Mouse (Mus musculus): ENCODE results near the gene Hnrnpa3.
"Not testable (repeated sequence)": the region's sequence is repeated elsewhere in the genome, so short reads cannot be mapped to it uniquely, and the experiment has no call there.

The Hnrnpa3 gene

DNA sequence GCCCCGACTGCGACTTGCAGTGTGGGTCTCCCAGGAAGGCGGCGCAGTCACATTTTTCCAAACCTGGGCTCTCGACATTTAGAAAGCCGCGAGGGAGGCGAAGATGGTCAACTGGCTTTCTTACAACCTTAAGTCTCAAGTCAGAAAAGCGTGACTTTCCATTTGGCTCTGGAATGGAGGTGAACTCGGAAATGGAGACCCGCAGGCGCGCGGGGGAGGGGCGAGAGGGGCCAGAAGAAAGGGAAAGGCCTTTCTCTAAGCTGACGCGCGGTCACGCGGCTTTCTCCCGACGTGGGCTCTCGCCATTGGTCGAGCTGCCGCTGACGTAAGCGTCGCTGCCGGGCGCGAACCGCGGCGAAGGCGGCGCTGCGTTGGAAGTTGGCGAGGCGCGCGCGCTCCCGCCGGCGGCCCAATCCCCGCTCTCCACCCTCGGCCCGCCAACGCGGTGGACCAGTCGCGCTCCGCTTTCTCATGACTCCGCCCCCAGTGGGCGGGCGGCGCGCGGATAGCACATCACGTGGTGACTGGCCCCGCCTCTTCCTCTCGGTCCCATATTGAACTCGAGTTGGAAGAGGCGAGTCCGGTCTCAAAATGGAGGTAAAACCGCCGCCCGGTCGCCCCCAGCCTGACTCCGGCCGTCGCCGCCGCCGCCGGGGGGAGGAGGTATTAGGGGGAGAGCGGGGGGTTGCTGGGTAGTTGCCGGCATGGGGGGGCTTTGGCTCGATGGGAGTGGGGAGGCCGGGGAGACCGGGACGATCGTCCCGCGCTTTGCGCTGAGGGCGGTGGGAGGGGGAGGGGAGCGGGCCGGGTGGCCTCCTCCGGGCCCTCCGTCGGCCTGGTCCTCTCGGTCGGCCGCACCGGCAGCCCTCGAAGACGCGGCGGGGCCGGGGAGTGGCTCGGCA lies at the start of gene Hnrnpa3:
Gene Hnrnpa3 (plus strand): TSS at position 535 of the 902 bp plus-strand sequence.
- DNase-seq (ENCODE audit: low spot score in 2 of 2): peak; percentile 98 to 100

DNA sequence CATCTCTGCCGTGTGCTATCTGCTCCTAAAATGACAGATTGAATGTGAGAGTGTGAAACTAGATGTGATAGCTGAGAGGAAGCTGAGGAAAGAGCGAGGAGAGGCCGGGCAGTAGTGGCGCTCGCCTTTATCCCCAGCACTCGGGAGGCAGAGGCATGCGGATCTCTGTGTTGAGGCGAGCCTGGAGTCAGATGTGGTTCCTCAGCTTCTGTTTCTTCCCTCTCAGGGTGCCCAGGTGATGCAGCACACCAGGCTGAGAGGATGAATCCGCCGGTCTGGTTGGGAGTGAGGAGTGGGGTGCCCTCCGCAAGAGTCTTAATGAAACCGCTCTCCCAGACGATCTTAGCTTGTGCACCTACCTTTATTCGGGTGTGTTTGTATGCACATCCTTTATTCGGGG lies 49.1 kb upstream of the Hnrnpa3 start:
- DNase-seq (ENCODE audit: low spot score in 2 of 2): no peak

DNA sequence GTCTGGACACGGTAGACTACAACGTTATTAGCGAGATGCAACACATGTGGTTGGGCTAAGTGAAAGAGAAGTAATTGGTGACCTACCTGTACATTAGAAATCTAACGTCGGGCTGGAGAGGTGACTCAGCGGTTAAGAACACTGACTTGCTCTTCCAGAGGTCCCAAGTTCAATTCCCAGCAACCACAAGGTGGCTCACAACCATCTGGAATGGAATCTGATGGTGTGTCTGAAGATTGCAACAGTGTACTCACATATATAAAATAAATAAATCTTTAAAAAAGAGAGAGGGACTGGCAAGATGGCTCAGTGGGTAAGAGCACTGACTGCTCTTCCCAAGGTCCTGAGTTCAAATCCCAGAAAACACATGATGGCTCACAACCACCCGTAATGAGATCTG lies 48.5 kb upstream of the Hnrnpa3 start:
- DNase-seq (ENCODE audit: low spot score in 2 of 2): not testable (repeated sequence)

DNA sequence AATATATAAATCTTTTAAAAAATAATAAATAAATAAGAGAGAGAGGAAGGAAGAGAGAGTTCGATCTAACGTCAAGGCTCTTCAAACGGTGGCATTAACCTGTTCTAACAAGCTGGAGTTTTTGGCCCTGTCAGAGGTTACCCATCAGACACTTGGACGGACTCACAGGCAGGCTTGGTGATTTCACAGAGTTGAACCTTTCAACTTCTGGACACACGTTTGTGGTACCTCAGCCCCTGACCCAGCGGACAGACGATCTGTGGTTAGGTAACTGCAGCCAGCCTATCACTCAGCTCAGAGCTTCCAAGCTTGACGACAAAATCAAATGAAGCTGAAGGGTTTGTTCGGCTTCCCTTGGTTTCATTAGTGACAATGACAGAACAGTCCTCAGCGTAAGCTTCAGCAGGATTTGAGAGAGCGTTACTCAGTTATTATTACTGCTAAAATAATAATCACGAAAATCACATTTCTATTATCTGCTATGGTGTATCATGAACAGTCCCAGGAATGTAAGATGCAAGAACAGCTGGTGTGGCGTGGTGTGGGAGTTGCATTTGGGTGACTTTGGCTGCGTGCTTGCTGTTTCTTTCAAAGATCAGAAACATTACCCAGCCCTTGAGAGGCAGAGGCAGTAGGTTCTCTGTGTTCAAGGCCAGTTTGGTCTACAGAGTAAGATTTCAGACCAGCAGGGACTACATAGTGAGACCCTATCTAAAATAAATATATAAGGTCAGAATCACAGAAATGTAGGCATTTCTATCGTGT lies 47.8 kb upstream of the Hnrnpa3 start:
- no peak for DNase-seq (ENCODE audit: low spot score in 2 of 2)

DNA sequence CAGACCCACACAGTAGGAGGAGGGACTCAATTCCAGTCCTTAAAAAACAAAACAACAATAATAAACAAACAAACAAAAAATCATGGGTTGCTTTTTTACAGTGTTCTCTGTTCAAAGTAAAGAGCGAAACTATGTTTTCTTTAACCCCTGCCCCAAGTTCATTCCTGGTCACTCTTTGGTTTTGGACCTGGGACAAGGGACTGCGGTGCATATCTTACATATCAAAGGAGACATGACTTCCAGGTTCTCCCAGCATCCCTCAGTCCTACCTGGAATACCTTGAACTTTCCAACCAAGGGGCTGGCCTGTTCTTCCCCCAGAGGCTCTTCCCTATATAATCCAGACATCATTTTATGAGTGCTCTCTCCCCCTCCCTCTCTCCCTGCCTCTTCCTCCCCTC lies 47.1 kb upstream of the Hnrnpa3 start:
- DNase-seq (ENCODE audit: low spot score in 2 of 2): no peak

DNA sequence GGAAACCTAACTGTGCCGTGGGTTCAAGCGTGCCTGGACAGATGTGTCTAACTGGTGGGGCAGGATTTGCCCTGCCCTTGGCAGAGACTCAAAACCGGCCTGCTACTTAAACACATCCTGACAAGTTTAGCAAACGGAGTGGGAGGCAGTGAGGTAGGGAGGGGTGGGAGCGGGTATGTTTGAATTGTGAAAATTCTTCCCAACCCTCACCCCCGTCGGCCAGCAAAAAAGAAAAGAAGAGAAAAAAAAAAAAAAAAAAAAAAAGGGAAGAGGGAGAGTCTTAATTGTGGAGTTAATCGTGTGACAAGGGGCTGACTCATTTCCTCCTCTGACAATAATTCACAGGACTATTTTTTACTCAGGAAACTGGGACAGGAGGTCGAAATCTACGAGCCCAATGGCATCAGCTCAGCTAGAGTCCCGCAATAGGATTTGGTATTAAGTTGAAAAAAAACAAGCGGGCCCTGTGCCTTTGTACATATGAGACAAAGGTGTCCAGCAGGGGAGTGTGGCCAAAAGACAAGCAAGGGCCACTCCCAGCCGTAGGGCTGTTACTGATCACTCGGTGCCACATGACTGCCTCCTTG lies 46.0 kb upstream of the Hnrnpa3 start:
- DNase-seq (ENCODE audit: low spot score in 2 of 2): peak; percentile 67 to 68

DNA sequence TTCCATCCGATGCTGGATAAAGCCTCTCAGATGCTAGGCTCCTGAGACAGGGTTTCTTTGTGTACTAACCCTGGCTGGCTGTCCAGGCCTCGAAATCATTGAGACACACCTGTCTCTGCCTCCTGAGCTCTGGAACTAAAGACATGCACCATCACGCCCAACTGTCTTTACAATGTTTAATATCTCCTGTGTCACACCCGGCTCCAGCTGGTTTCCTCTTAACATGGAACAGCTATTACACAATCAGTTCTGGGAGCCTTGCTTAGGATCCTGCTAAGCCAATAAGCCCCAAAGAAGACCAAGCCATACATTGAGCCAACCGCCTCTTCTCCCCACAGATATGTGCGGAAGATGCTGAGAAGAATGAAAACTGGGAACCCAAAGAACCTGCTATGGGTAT lies 44.5 kb upstream of the Hnrnpa3 start:
- no peak for DNase-seq (ENCODE audit: low spot score in 2 of 2)

DNA sequence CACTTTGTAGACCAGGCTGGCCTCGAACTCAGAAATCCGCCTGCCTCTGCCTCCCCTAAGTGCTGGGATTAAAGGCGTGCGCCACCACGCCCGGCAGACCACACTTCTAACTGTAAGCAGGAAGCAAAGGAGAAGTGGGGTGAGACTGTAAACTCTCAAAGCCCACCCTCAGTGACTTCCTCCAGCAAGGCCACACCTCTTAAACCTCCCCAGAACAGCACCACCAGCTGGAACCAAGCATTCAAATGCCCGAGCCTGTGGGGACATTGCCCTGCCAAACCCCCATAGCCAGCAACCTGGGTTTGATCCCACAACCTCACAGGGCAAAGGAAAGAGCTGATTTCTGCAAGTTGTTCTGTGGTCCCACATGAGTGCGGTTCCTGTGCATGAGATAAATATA lies 42.1 kb upstream of the Hnrnpa3 start:
- no peak for DNase-seq (ENCODE audit: low spot score in 2 of 2)

DNA sequence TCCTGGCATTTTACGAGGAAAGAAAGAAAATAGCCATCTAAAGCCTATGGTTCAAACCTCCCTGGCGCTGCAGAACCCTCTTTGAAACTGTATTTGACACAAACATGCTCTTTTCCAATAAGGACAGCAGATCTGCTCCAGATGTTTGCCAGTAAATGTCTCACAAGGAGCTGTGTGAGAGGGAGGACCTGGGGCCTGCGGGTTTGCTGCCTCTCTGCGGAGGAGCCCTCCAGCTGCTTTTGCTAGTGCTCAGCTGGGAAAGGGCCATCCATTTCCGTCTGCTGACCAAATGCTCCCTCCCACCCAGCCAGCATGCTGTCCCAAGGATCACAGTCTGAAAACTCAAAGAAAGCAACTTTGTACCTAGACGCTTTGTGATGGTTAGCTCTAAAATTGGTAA lies 40.3 kb upstream of the Hnrnpa3 start:
- DNase-seq (ENCODE audit: low spot score in 2 of 2): no peak

DNA sequence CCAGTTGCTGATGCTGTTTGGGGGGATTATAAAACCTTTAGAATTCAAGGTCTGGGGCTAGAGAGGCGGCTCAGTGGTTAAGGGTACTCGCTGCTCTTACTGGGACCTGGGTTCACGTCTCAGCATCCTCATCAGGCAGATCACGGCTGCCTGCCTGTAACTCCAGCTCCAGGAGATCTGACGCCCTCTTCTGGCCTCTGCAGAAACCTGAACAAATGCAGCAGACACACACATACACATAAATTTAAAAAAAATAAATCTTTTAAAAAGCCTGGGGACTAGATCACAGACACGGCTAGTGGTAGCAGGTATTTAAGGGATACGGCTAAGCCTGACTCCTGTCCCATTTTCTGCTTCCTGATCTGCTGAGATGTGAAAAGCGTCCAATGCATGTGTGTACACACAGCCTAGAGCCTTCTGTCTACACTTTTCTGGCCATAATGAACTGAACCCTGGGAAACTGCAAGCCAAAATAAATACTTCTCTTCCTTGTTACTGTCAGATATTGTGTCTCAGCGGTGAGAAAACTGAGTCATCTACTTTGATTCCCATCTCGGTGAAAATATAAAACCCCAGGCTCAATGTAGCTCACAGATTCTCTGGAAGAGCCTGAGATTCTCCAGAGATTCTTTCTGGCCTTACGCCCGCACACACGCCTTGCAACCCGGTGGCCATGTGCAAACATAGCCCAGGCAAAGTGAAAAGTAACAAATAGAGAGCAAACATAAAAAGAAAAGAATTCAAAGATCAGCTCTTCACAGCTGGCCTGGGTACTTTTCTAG lies 37.0 kb upstream of the Hnrnpa3 start:
- no peak for DNase-seq (ENCODE audit: low spot score in 2 of 2)

DNA sequence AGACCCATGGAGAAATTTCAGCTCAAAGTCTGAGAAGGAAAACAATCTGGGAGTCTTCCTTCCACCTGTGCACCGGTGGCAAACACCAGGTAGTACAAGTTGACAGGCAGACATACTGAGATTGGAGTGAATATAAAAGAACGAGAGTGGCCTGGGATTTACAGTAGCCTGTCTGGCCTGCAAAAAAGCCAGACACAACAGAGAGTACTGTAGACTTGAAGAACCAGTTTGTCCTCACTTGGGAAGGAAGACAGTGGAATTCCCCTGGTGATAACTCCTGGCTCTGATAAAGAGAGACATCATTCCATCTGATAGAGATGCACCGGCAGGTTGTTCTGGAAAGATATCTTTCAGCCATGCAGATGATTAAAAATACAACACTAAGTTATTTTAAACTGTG lies 34.0 kb upstream of the Hnrnpa3 start:
- DNase-seq (ENCODE audit: low spot score in 2 of 2): no peak

DNA sequence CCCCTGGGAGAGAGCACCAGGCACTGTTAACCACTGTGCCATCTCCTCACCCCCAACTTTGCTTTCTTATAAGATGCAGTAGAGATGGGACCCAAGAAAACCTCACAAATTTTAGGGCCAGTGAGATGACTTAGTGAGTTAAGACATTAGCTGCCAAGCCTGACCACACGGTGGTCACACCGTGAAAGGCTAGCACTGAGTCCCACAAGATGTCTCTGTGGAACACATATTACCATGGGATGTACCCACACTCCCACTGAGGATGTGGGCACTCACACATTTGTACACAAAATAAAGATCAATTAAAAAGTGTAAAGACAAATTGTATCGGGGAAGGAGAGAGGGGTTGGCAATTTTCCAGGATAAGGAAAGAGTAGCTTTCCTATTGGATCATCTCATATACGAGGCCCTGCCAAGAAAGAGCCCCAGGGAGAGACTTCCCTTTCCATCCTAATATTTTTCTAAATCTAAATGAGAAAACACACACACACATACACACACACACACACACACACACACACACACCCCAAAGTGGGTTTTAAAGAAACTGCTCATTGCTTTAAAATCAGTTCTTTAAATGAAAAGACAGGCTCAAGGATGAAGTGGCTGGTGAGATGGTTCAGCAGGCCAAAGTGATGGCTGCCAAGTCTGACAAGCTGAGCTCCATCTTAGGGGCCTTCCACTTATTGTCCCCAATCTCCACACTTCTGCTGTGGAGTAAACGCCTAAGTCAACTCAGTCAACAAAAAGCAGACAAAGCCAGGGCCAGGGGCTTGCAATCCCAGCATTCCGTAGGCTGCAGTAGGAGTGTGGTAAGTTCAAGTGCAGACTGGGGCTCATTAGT lies 32.2 kb upstream of the Hnrnpa3 start:
- no peak for DNase-seq (ENCODE audit: low spot score in 2 of 2)

DNA sequence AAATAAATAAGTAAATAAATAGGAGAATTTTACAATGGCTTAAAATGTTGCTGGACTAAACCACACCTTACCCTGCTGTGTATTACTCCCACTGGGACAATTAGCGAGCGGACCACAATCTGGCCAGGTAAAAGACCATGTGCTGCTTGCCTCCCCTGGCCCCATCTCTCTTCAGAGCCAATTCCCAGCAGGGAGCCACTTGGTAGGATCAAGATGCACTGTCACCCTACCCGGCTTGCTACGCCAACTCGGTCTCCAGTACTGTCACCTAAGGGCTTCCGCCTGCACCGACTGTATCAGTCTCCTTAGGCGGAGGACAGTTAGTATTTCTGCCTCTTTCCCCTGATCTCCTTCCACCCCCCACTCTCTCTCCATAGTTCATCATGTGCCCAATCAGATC lies 30.6 kb upstream of the Hnrnpa3 start:
- DNase-seq (ENCODE audit: low spot score in 2 of 2): no peak

DNA sequence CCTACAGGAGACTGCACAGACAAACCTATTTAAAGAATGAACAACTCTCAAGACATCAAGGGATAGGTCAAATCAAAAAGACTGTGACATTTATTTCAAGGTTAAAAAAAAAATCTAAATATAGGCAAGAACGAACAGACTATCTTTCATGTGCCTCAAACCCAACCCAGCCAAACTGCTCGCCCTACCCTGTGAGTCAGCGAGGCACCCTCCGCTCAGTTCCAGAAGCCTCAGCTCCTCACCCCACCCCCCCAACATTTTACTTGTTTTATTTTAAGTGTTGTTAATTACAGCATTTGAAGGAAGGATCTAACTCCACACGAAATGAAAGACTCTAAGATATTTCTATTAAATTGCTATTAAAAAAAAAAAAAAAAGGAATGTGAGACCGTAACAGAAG lies 27.6 kb upstream of the Hnrnpa3 start:
- no peak for DNase-seq (ENCODE audit: low spot score in 2 of 2)

DNA sequence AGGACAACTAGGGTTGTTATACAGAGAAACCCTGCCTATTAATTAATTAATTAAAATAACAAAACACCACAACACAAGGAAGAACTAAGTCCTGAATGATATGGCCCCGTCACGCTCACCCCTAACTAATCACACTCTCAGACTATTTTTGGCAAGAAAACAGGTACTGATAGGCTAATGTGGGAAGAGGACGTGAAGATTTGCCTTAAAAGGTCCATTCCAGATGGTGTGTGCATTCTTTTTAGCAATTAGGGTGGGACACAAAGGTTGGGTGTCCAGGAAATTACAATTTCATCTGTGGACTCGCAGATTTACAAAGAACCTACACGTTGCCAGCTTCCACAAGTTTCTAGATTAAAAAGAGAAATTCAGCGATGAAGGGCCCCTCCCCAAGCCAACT lies 27.0 kb upstream of the Hnrnpa3 start:
- DNase-seq (ENCODE audit: low spot score in 2 of 2): no peak

DNA sequence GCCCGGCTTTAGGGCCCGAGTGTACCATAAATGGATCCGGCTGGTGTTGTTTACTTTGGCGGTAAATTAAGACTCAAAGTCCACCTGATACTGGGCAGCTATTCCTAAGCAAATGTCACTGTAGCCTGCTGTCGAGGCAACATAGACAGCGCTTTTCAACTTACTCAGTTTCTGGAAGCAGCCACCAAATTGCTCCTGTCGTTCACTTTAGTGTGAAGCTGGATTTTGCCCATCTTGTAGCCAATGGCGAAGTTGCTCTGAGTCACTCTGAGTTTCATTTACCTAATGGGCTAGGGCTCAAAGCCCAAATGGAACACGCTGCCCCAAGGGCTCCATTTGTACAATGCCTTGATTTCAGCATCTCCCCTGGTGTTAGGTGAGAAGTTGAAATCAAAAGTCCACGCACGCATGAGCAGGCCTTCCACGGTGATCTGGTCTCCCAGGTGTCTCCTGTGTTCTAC lies 26.3 kb upstream of the Hnrnpa3 start:
- DNase-seq (ENCODE audit: low spot score in 2 of 2): no peak

DNA sequence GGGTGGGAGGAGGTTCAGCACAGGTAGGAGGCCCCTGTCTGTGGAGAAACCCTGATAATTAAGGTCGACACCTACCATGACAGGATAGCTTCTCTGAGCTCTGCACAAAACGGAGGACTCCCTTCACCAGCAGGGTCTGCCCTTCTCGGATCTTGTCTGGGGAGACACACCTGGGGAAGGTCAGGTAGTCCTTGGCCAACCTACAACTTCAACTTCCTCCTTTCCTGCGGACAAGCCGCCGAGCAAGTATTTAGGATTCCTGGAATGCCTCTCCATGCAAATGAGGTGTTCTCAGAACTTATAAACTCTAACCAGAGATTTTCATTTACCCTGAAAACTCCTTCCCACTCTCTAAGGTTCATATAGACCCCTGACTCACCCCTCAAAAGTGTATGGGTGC lies 25.7 kb upstream of the Hnrnpa3 start:
- DNase-seq (ENCODE audit: low spot score in 2 of 2): no peak

DNA sequence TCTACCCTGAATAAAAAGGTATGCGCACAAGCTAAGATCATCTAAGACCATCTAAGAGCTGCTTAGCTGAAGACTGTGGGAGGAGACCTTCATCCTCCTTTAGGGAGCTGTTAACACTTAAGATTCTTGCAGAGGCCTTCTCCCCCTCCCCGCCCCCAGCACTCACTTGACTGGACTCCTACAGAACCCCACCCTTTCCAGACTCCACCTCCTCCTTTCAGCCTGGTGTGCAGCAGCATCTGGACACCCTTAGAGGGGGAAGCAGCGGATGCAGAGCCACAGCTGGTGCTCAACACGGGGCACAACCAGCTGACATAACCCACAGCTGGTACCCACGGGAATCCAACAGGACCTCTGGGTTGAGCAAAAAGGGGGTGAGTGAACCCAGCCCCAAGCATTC lies 25.3 kb upstream of the Hnrnpa3 start:
- DNase-seq (ENCODE audit: low spot score in 2 of 2): no peak

DNA sequence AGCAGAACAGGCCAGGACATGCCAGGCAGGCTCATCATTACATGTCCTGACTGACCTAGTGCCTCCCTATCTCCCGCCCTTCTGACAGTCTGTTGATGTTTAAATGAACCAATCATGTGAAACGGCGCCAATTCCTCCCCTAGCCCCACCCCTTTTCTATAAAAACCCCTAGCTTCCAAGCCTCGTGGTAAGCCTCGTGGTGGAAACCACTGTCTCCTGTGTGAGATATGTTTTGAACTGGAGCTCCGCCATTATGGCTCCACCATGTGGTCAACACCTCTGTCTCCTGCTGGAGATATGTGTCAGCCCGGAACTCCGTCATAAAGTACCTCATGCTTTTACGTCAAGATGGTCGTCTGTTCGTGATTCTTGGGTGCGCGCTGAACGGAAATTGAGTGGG lies 24.6 kb upstream of the Hnrnpa3 start:
- not testable (repeated sequence) for DNase-seq (ENCODE audit: low spot score in 2 of 2)

DNA sequence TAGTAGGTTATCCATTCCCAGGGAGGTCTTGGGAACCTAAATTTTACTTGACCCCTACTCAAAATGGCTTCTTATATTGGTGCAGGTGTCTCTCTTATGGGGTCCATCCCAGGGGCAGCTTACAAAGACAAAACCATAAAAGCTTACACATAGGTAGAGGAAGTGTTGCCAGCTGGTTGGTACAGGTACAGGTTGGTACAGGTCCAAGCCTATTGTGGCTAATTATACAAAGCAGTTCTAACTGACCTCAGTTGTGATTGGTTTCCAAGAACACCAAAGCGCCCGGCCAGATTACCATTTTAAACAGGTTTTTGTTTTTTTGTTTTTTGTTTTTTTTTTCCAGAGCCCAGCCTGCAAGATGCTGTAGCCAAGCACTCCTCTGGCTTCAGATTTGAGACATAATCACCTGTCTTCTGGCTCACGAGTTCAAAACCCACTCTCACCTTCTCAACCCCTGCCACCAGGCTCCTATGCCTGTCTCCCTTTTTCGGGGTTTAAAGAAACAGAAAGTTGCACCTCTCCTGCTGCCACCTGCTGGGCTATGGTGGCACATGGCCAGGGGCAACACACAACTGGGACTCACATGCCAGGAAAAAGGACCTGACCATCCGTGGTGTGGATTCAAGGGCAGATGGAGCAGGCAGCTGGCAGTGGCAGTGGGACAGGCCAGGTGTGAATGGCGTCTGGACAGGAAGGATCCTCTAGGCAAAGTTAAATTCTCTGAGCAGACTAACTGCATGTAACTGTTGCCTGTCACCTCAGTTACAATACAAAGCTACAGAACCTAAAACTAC lies 22.6 kb upstream of the Hnrnpa3 start:
- DNase-seq (ENCODE audit: low spot score in 2 of 2): no peak

Data from urinary bladder, postnatal 4 days (tissue).